Mouse (Mus musculus) liver, postnatal 0 days (tissue): ENCODE data around the gene Serpinc1.

ENCODE experiments used
- CTCF ChIP-seq: sonication (generic); IDR thresholded peaks from 2 replicates; pipeline ENCODE4 v1.5.1; 2016; ENCODE audit warnings: antibody characterized with exemption, low read depth
- EP300 ChIP-seq: IDR thresholded peaks from 2 replicates; pipeline ENCODE4 v1.6.1; 2016; ENCODE audit warnings: antibody characterized with exemption, low read depth, mild to moderate bottlenecking

GRCm38 (mm10) chr1:161030058-161030457 is 51.7 kb downstream of the Serpinc1 start:
- no peak for TF ChIP-seq CTCF
- TF ChIP-seq EP300: no peak
